Mouse (Mus musculus) olfactory bulb, adult 2 months (tissue): ENCODE measurements at regions not wholly inside any gene's neighbourhood (a gene's known extent, or its start where the extent isn't known, plus 50 kb on each side); places are given as distances from the start of the nearest gene placed in this dataset.

Source experiments
- H3K27ac ChIP-seq: fragments of 200-500 bp; 2 replicates; pipeline ENCODE4 v1.5.1; 2012; ENCODE audit warnings: low read depth, low read length; ENCODE audit not compliant: insufficient read depth
- H3K4me1 ChIP-seq: fragments of 200-500 bp; 2 replicates; pipeline ENCODE4 v1.6.1; 2012; ENCODE audit warnings: low read length; ENCODE audit not compliant: control insufficient read depth, insufficient read depth
- H3K4me3 ChIP-seq: fragments of 200-500 bp; 2 replicates; pipeline ENCODE4 v1.5.1; 2012; ENCODE audit warnings: mild to moderate bottlenecking, low read depth, low read length, moderate library complexity; ENCODE audit not compliant: insufficient read depth
- CTCF ChIP-seq: fragments of 200-500 bp; IDR thresholded peaks from 2 replicates; pipeline ENCODE4 v1.5.1; 2012; ENCODE audit warnings: low read depth, mild to moderate bottlenecking, low read length, moderate library complexity; ENCODE audit not compliant: insufficient read depth
- POLR2A ChIP-seq: fragments of 200-500 bp; IDR thresholded peaks from 2 replicates; pipeline ENCODE4 v1.6.1; 2012; ENCODE audit warnings: mild to moderate bottlenecking, low read depth, low read length, moderate library complexity; ENCODE audit not compliant: insufficient read depth
- WGBS: fragments of 180-500 bp; shearing (Covaris S2); methylation state at CpG from one replicate; pipeline ENCODE4 v1.1.7; 2018; 5-methylcytosine and 5-hydroxymethylcytosine counted together

GRCm38 (mm10) chr13:83987746-83988423 is 234.2 kb upstream of the Tmem161b start:
- H3K4me1 ChIP-seq, result peaks cover 2% of the 10 kb centered on the region; the same call in 1 of the 2 replicates
- H3K27ac ChIP-seq, result peak overlapping the region; percentile 98
- 6% methylated on average over 11 of the region's 11 CpGs for WGBS

DNA sequence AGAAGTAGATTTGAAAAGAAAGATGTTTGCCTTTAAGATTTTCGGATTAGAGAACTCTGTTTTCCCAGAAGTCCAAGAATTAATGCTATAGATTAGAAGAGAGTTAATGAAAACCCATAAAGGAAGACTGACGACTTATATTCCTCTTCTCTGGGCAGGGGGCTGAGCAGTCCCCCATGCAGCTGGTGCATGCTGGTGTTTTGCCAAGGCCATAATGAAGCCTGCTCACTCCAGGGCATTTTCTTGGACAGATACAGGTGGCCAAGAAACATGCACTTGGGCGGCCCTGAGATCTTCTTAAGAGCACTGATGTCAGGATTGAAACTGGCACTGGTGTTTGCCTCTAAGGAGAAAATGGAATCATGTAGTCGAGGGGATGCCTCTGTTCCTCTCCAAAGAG is 233.6 kb upstream of the Tmem161b start:
- H3K4me1 ChIP-seq, result peaks cover 2% of the 10 kb centered on the region; the same call in 1 of the 2 replicates
- WGBS, result 29% methylated on average over 4 of the region's 4 CpGs
- no peak overlapping the region for H3K4me3 ChIP-seq
- H3K27ac ChIP-seq, result peak overlapping the region; percentile 64; the same call in 1 of the 2 replicates
- TF ChIP-seq CTCF (no peak), POLR2A (no peak)

More at GRCm38 (mm10) chr13:83987746-83988423, 234.2 kb upstream of the Tmem161b start:
- peak overlapping the region; percentile 45 for H3K4me3 ChIP-seq
- TF ChIP-seq POLR2A (no peak), CTCF (no peak)

GRCm38 (mm10) chr13:83997599-83998369 is 224.3 kb upstream of the Tmem161b start:
- TF ChIP-seq POLR2A (no peak), CTCF (no peak)
- H3K4me3 ChIP-seq, result no peak overlapping the region
- WGBS, result 49% methylated on average over 12 of the region's 12 CpGs
- H3K4me1 ChIP-seq, result no peaks in the 10 kb centered on the region
- no peak overlapping the region for H3K27ac ChIP-seq

GRCm38 (mm10) chr13:84021771-84022170 is 200.3 kb upstream of the Tmem161b start:
- no peak overlapping the region for H3K27ac ChIP-seq
- no peaks in the 10 kb centered on the region for H3K4me1 ChIP-seq
- H3K4me3 ChIP-seq, result no peak overlapping the region
- 52% methylated on average over 7 of the region's 7 CpGs for WGBS
- TF ChIP-seq CTCF (no peak), POLR2A (no peak)

GRCm38 (mm10) chr13:84023021-84023420 is 199.1 kb upstream of the Tmem161b start:
- no peak for TF ChIP-seq CTCF
- no peak for TF ChIP-seq POLR2A
- 98% methylated on average over 1 of the region's 1 CpGs for WGBS
- H3K4me3 ChIP-seq, result no peak overlapping the region
- H3K27ac ChIP-seq, result no peak overlapping the region
- no peaks in the 10 kb centered on the region for H3K4me1 ChIP-seq

DNA sequence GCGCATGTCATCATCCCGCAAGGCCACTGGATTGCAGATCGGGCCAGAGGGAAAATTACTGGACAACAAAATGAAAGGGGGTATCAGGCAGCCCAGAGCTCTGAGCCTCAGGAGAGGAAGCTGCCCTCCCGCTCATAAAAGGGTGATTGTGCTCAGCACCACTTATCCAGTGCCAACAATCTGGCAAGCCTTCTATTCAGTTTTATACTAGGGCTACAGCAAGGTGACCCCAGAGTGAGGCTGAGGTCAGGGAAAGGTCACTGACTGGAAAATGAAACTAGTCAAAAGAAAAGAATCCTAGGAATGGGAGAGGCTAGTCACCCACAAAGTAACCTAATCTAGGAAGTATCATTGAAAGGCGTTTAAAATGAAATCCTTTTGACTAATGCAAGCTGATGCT is 198.5 kb upstream of the Tmem161b start:
- no peak overlapping the region for H3K27ac ChIP-seq
- whole genome bisulfite sequencing, result 53% methylated on average over 5 of the region's 5 CpGs
- no peak for TF ChIP-seq CTCF
- TF ChIP-seq POLR2A, result no peak
- no peak overlapping the region for H3K4me3 ChIP-seq
- no peaks in the 10 kb centered on the region for H3K4me1 ChIP-seq

DNA sequence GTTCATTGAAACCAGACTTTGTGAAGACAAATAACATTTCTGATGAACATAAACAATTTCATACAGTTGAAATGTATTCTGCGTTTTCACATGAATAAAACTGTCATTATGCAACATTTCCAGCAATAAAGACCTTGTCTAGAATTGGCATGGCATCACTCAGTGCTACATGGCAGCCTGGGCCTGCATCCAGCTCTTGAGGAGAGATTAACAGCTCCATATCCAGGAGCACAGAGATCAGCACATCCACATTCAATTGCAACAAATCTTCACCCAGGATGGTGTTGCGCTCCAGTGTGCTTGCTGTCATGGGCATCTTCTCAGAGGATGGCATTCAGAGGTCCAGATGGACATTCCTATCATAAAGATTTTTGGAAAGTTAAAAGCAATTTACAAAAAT is 196.7 kb upstream of the Tmem161b start:
- H3K4me1 ChIP-seq, result no peaks in the 10 kb centered on the region
- 73% methylated on average over 2 of the region's 2 CpGs for WGBS
- no peak overlapping the region for H3K27ac ChIP-seq
- H3K4me3 ChIP-seq, result no peak overlapping the region
- TF ChIP-seq CTCF, result no peak
- TF ChIP-seq POLR2A, result no peak

GRCm38 (mm10) chr13:84047736-84048135 is 174.4 kb upstream of the Tmem161b start:
- no peaks in the 10 kb centered on the region for H3K4me1 ChIP-seq
- no peak for TF ChIP-seq POLR2A
- no peak for TF ChIP-seq CTCF
- WGBS, result 76% methylated on average over 6 of the region's 6 CpGs
- no peak overlapping the region for H3K4me3 ChIP-seq
- H3K27ac ChIP-seq, result no peak overlapping the region

DNA sequence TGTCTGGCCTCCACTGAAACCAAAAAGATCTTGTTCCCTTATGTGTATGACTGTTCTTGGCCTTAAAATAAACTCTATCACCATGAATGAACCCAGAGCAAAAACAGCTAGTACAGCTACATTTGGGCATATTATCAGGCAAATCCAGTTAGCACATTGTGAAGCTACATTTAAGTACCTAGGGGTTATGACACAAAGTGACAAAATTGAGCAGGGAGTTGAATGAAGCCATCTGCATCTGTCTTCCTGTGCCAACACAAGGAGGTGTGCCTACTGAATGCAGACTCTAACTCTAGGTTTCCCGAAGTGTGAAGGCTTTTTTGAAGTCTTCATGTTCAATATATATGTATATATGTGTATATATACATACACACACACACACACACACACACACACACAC is 169.9 kb upstream of the Tmem161b start:
- WGBS, result 76% methylated on average over 1 of the region's 1 CpGs
- Histone ChIP-seq H3K27ac (no peak overlapping the region), H3K4me1 (peaks cover 3% of the 10 kb centered on the region; the same call in 1 of the 2 replicates), H3K4me3 (no peak overlapping the region)
- TF ChIP-seq CTCF (no peak), POLR2A (no peak)
